Mouse (Mus musculus) liver, embryonic 14.5 days (tissue): ENCODE measurements at regions not wholly inside any gene's neighbourhood (a gene's known extent, or its start where the extent isn't known, plus 50 kb on each side); places are given as distances from the start of the nearest gene placed in this dataset.

ENCODE experiments used
- ATAC-seq: fragments of 200-750 bp; cut with Nextera tagmentation; 2 replicates; pipeline ENCODE4 v1.8.0; 2017; ENCODE audit warnings: moderate number of reproducible peaks, mild to moderate bottlenecking, moderate library complexity; ENCODE audit not compliant: insufficient read depth
- DNase-seq, 3 experiments: peaks; one replicate each; pipeline ENCODE4 v3.0.0-alpha.2; 2012 to 2013; ENCODE audit warnings: low read depth in 3 of 3, low spot score in 3 of 3
- H3K27ac ChIP-seq: fragments of 300-500 bp; sonication (generic); 2 replicates; pipeline ENCODE4 v1.5.1; 2014; ENCODE audit warnings: moderate library complexity, mild to moderate bottlenecking, control low read depth, inconsistent platforms
- H3K27me3 ChIP-seq: fragments of 300-500 bp; sonication (generic); 2 replicates; pipeline ENCODE4 v1.6.1; 2014; ENCODE audit warnings: mild to moderate bottlenecking, low read length, moderate library complexity; ENCODE audit not compliant: control insufficient read depth, insufficient read depth
- H3K36me3 ChIP-seq: fragments of 300-500 bp; sonication (generic); replicated peaks from 2 replicates; pipeline ENCODE4 v1.6.1; 2014; ENCODE audit warnings: low read depth; ENCODE audit not compliant: control insufficient read depth, insufficient read depth
- H3K4me1 ChIP-seq, 2 experiments: fragments of 200-500 bp in 1 of 2; fragments of 300-500 bp in 1 of 2; sonication (generic) in 1 of 2; replicated peaks; 2 replicates each; pipeline ENCODE4 v1.6.1; 2012 to 2014; ENCODE audit warnings: antibody characterized with exemption in 1 of 2, inconsistent platforms in 1 of 2, low read length in 1 of 2; ENCODE audit not compliant: control insufficient read depth in 2 of 2, insufficient read depth in 2 of 2
- H3K4me2 ChIP-seq: fragments of 300-500 bp; sonication (generic); 2 replicates; pipeline ENCODE4 v1.6.1; 2014; ENCODE audit warnings: low read depth, mild to moderate bottlenecking, control low read depth, moderate library complexity
- H3K4me3 ChIP-seq, 2 experiments: fragments of 200-500 bp in 1 of 2; fragments of 300-500 bp in 1 of 2; sonication (generic) in 1 of 2; 2 replicates each; pipeline ENCODE4 v1.5.1; 2012 to 2014; ENCODE audit warnings: low read depth in 2 of 2, low read length in 2 of 2, mild to moderate bottlenecking in 2 of 2, control low read depth in 1 of 2, inconsistent platforms in 1 of 2, moderate library complexity in 1 of 2; ENCODE audit not compliant: insufficient read depth in 1 of 2
- H3K9ac ChIP-seq: fragments of 300-500 bp; sonication (generic); replicated peaks from 2 replicates; pipeline ENCODE4 v1.6.1; 2014; ENCODE audit warnings: mild to moderate bottlenecking, control low read depth, moderate library complexity
- H3K9me3 ChIP-seq: fragments of 300-500 bp; sonication (generic); 2 replicates; pipeline ENCODE4 v1.6.1; 2016; ENCODE audit warnings: low read length, mixed read lengths; ENCODE audit not compliant: control insufficient read depth
- CTCF ChIP-seq: IDR thresholded peaks from 2 replicates; pipeline ENCODE4 v1.5.1; 2016; ENCODE audit warnings: antibody characterized with exemption, low read depth, control low read depth
- EP300 ChIP-seq: IDR thresholded peaks from 2 replicates; pipeline ENCODE4 v1.6.1; 2016; ENCODE audit warnings: antibody characterized with exemption, low read depth
- WGBS: fragments of 180-500 bp; shearing (Covaris S2); extraction: QIAGEN DNeasy Blood & Tissue Kit; methylation state at CpG from one replicate; pipeline ENCODE4 v1.1.7; 2014; ENCODE audit not compliant: insufficient replicate concordance; 5-methylcytosine and 5-hydroxymethylcytosine counted together

- WGBS: 80% methylated on average over 2 of the region's 2 CpGs
These were observed 84.4 kb upstream of the Ankrd1 start for GRCm38 (mm10) chr19:36204269-36204668.

GRCm38 (mm10) chr19:36204965-36205718 is 85.2 kb upstream of the Ankrd1 start:
- Histone ChIP-seq H3K4me1 (no peaks in the 10 kb centered on the region), H3K27me3 (no peaks in the 10 kb centered on the region), H3K27ac (no peak overlapping the region), H3K36me3 (no peaks in the 10 kb centered on the region), H3K9me3 (no peaks in the 10 kb centered on the region), H3K4me3 (no peak overlapping the region), H3K9ac (no peak overlapping the region), H3K4me2 (no peak overlapping the region)
- WGBS: 71% methylated on average over 8 of the region's 8 CpGs
- no peak for TF ChIP-seq CTCF
- no peak for TF ChIP-seq EP300
- no peak for DNase-seq
- no peak for ATAC-seq

More at GRCm38 (mm10) chr19:36204269-36204668, 84.4 kb upstream of the Ankrd1 start:
- Histone ChIP-seq H3K4me2 (no peak overlapping the region), H3K9ac (no peak overlapping the region), H3K9me3 (no peaks in the 10 kb centered on the region), H3K4me1 (no peaks in the 10 kb centered on the region), H3K36me3 (no peaks in the 10 kb centered on the region), H3K27ac (no peak overlapping the region), H3K27me3 (no peaks in the 10 kb centered on the region), H3K4me3 (no peak overlapping the region)
- ATAC-seq (no peak), DNase-seq (no peak)
- TF ChIP-seq EP300 (no peak), CTCF (no peak)

DNA sequence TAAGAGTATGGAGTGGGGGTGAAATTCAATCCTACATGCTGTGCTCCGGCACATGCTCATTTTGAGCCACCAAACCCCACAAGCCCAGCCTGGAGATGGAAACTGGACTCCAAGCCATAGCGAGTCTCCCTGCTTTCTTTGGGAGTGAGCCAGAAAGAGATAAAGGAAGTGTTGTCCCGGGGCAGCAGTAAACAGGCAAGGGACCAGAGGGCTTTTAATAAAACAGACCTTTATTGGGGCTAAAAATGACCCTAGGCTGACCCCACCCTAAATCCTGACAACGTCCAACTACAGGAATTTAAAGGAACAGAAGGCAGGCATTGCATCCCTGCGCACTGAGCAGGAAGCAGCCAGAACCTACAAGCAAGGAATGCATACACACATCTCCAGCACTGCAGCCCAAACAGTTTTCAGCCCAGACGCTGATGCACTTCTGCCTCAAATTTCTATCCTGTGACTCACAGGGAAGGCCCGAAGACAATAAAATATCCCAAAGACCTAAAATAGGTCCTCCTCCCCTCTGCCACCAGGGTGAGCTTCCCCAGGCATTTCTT is 87.9 kb upstream of the Ankrd1 start:
- H3K9me3 ChIP-seq: no peaks in the 10 kb centered on the region
- no peak for TF ChIP-seq CTCF
- no peak for TF ChIP-seq EP300
- H3K4me2 ChIP-seq: no peak overlapping the region
- no peak overlapping the region for H3K27ac ChIP-seq
- H3K4me3 ChIP-seq: no peak overlapping the region
- no peaks in the 10 kb centered on the region for H3K4me1 ChIP-seq
- WGBS: 46% methylated on average over 7 of the region's 7 CpGs
- H3K36me3 ChIP-seq: no peaks in the 10 kb centered on the region
- DNase-seq (no peak), ATAC-seq (no peak)
- H3K27me3 ChIP-seq: no peaks in the 10 kb centered on the region
- no peak overlapping the region for H3K9ac ChIP-seq

DNA sequence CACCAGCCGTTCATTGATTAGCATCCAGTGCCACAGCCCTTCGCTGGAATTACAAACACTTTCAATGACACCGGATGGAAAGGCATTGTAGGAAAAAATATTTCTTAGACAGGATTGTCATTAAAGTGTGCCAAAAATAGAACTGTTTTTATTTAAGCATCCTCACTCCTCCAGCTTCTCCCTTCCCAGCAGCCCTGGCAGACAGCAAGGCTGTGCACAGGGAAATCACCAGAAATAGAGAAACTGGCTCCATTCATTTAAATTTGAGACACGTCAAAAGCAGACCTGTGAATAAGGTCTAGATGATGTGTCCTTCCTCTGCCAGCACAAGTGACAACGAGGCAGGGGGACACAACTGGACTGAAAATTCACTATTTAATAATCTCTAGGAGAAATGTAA is 88.5 kb upstream of the Ankrd1 start:
- Histone ChIP-seq H3K9me3 (no peaks in the 10 kb centered on the region), H3K4me1 (no peaks in the 10 kb centered on the region), H3K9ac (no peak overlapping the region), H3K27me3 (no peaks in the 10 kb centered on the region), H3K36me3 (no peaks in the 10 kb centered on the region), H3K4me3 (no peak overlapping the region), H3K27ac (no peak overlapping the region), H3K4me2 (no peak overlapping the region)
- 58% methylated on average over 5 of the region's 5 CpGs for WGBS
- ATAC-seq: no peak
- DNase-seq: no peak
- TF ChIP-seq EP300 (no peak), CTCF (no peak)

GRCm38 (mm10) chr19:36213461-36213860 is 93.6 kb upstream of the Ankrd1 start:
- H3K27me3 ChIP-seq: no peaks in the 10 kb centered on the region

More at GRCm38 (mm10) chr19:36213461-36213860, 93.6 kb upstream of the Ankrd1 start:
- Histone ChIP-seq H3K9me3 (no peaks in the 10 kb centered on the region), H3K4me1 (no peaks in the 10 kb centered on the region), H3K4me2 (no peak overlapping the region), H3K36me3 (no peaks in the 10 kb centered on the region), H3K4me3 (no peak overlapping the region), H3K27ac (no peak overlapping the region), H3K9ac (no peak overlapping the region)
- TF ChIP-seq EP300 (no peak), CTCF (no peak)
- ATAC-seq: no peak
- no peak for DNase-seq
- 22% methylated on average over 8 of the region's 8 CpGs for WGBS
